Mouse (Mus musculus): ENCODE results near the gene Grb7. TPM values are rescaled to one million over a fixed set of nuclear protein-coding genes. Genes with fewer than 3 reads are reported as not detected.

Grb7 gene
- polyA plus RNA-seq, 1 experiment from 2014 or later = 66.9 TPM

DNA sequence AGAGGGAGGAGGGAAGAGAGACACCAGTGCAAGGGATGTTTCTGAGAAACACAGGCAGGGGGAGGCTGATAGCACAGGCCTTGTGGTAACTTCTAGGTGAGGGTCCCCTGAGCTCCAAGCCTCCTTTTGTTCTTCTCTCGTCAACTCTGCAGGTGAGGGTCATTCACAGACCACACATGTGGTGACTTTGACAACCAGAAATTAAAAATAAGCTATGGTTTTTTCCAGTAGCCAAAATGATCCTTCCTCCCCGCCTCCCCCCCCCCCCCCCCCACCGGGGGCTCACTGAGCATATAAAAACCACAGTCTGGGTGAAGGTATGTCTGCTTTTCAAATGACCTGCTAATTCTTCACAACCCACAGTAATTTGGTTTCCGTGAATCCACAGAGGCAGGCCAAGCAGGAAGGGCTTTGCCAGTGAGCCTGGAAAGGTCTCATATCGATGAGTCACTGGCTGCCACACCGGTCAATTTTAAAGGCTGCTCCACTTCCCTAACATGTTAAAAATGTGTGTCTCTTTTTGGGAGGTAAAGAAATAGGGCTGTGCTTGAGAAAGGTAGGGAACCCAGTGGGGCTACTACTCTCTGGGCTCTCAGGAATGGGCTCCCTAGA lies 15.0 kb downstream of the Grb7 start:
- 49% methylated on average over 6 of the region's 6 CpGs for WGBS
- Histone ChIP-seq H3K36me3 (ENCODE audit: insufficient read depth, low read length) (no peaks in the 10 kb centered on the region), H3K27ac (no peak overlapping the region), H3K4me3 (replicated peaks; ENCODE audit: low read depth, low read length) (no peak overlapping the region), H3K4me1 (replicated peaks; ENCODE audit: insufficient read depth, low read length) (no peaks in the 10 kb centered on the region), H3K9ac (ENCODE audit: low read depth, low read length) (no peak overlapping the region), H3K27me3 (ENCODE audit: insufficient read depth, low read length) (no peaks in the 10 kb centered on the region; the same call in 1 of the 2 replicates), H3K9me3 (replicated peaks; ENCODE audit: low read length) (no peaks in the 10 kb centered on the region), H3K4me2 (ENCODE audit: low read length) (no peak overlapping the region)
- ATAC-seq (replicated peaks; ENCODE audit: low FRiP score, low read depth) = no peak
- no peak for DNase-seq (ENCODE audit: low spot score)
- TF ChIP-seq CTCF (IDR thresholded peaks at IDR 0.05; ENCODE audit: low read depth) = no peak

DNA sequence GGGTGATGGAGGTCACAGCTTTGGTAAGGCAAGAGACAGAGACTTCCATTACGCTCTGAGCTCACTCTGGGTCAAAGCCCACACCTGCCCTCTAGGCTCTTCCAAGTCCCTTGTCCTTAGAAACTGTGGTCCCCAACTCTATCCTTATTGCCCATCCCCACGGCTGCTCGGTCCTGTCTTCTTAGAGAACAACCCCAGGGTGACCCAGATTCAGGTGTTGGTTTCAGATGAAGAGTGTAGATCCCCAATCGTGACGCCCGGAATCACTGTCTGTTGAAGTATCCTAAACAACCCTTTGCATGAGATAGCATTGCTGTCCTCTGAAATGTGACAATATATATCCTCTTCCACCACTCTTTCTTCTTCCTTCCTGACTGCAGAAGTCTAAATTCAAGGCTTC lies 16.1 kb downstream of the Grb7 start:
- H3K36me3 ChIP-seq (ENCODE audit: insufficient read depth, low read length) = no peaks in the 10 kb centered on the region
- no peaks in the 10 kb centered on the region; the same call in 1 of the 2 replicates for H3K27me3 ChIP-seq (ENCODE audit: insufficient read depth, low read length)
- no peak overlapping the region for H3K4me3 ChIP-seq (replicated peaks; ENCODE audit: low read depth, low read length)
- H3K4me2 ChIP-seq (ENCODE audit: low read length) = no peak overlapping the region
- H3K9ac ChIP-seq (ENCODE audit: low read depth, low read length) = no peak overlapping the region
- DNase-seq (ENCODE audit: low spot score) = no peak
- H3K4me1 ChIP-seq (replicated peaks; ENCODE audit: insufficient read depth, low read length) = no peaks in the 10 kb centered on the region
- H3K27ac ChIP-seq = no peak overlapping the region
- no peak for TF ChIP-seq CTCF (IDR thresholded peaks at IDR 0.05; ENCODE audit: low read depth)
- 91% methylated on average over 6 of the region's 6 CpGs for WGBS
- ATAC-seq (replicated peaks; ENCODE audit: low FRiP score, low read depth) = no peak
- no peaks in the 10 kb centered on the region for H3K9me3 ChIP-seq (replicated peaks; ENCODE audit: low read length)

DNA sequence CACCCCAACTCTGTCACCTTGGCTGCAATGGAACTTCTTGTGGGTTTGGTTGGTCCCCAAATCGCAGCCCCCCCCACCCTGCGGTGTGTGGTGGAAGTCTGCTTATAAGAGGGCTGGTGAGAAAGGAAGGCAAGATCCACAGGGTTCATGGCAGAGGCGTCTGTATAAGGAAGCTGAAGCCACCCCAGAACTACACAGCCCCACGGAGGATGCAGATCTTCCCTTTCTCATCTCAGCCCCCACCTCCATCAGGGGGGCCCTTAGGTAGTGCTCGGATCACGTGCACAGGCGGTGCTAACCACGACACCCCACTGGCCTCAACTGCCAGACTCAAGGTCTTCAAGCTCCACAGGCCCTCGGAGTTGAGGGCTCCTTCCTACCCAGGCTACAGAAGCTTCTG lies 17.7 kb downstream of the Grb7 start:
- Histone ChIP-seq H3K4me1 (replicated peaks; ENCODE audit: insufficient read depth, low read length) (no peaks in the 10 kb centered on the region), H3K4me2 (ENCODE audit: low read length) (no peak overlapping the region)

DNA sequence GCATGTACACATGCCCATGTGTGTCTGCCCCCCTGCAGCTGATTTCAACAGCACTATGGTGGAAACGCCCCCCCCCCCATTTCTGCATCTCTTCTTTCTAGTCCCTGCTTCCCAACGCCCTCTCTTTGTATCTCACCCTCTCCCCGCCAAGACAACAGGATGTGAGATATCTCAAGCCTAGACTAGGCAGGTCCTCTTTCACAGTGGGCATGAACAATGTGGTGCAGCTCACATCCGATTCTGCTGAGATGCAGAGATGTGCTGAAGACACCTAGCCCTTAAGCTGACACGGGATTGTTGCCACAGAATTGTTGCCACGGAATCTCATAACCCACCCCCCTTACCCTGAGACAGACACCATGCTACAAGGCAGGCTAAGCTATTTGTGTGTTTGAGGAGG lies 18.3 kb downstream of the Grb7 start:
- H3K4me3 ChIP-seq (replicated peaks; ENCODE audit: low read depth, low read length) = no peak overlapping the region
- no peak for ATAC-seq (replicated peaks; ENCODE audit: low FRiP score, low read depth)
- 77% methylated on average over 6 of the region's 6 CpGs for WGBS
- H3K27me3 ChIP-seq (ENCODE audit: insufficient read depth, low read length) = no peaks in the 10 kb centered on the region
- H3K4me2 ChIP-seq (ENCODE audit: low read length) = no peak overlapping the region
- no peak overlapping the region for H3K27ac ChIP-seq
- TF ChIP-seq CTCF (IDR thresholded peaks at IDR 0.05; ENCODE audit: low read depth) = no peak
- DNase-seq (ENCODE audit: low spot score) = no peak
- no peaks in the 10 kb centered on the region for H3K36me3 ChIP-seq (ENCODE audit: insufficient read depth, low read length)
- H3K9ac ChIP-seq (ENCODE audit: low read depth, low read length) = no peak overlapping the region
- no peaks in the 10 kb centered on the region for H3K4me1 ChIP-seq (replicated peaks; ENCODE audit: insufficient read depth, low read length)
- H3K9me3 ChIP-seq (replicated peaks; ENCODE audit: low read length) = no peaks in the 10 kb centered on the region

More for the DNA sequence above, 17.7 kb downstream of the Grb7 start:
- no peak for DNase-seq (ENCODE audit: low spot score)
- no peak overlapping the region for H3K4me3 ChIP-seq (replicated peaks; ENCODE audit: low read depth, low read length)
- H3K9me3 ChIP-seq (replicated peaks; ENCODE audit: low read length) = no peaks in the 10 kb centered on the region
- no peak overlapping the region for H3K27ac ChIP-seq
- H3K36me3 ChIP-seq (ENCODE audit: insufficient read depth, low read length) = no peaks in the 10 kb centered on the region
- H3K27me3 ChIP-seq (ENCODE audit: insufficient read depth, low read length) = no peaks in the 10 kb centered on the region
- ATAC-seq (replicated peaks; ENCODE audit: low FRiP score, low read depth) = no peak
- 91% methylated on average over 9 of the region's 9 CpGs for WGBS
- no peak for TF ChIP-seq CTCF (IDR thresholded peaks at IDR 0.05; ENCODE audit: low read depth)
- H3K9ac ChIP-seq (ENCODE audit: low read depth, low read length) = no peak overlapping the region

DNA sequence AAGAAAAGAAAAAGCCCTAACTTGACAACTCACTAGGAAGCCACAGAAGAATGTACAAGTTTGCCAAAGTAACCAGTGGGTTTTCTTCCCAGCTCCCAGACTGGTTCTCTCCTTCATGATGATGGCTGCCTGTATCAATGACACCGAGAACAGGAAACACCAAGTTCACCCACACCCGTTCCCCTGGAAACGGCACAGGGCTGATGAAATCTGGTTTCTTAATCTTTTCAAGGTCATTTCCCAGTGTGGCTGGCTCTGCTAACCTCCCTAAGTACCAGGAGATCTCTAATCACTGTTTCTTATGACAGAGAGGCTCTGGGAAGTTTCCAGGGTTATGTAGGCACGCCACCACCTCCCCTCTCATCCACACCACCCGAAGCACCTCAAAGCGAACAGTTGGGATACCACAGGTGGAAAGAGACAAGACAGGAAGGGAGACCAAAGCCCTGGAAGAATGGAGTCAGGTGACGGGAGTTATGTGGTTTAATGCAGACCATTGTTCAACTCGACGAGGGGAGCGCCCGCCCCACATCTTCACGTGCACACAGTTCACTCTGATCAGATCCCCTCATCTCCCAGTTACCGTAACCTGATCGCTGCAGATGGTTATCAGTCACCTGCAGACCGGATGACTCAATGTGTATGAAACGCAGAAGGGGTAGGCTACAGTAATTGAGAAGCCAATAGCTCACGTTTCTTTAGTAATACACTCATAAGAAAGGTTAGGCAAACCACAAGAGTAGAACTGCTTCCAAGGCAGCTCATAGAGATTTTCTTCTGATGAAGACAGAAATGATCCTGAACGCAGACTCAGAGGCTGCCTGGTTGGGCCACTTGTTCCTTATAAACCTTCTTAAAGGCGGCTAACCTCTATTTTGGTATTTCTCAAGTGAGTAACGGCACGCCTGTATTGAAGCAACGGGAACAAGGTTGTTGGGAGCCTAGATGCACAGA lies 23.8 kb downstream of the Grb7 start:
- no peak; the same call in 1 of the 2 replicates for ATAC-seq (replicated peaks; ENCODE audit: low FRiP score, low read depth)
- no peak overlapping the region for H3K9ac ChIP-seq (ENCODE audit: low read depth, low read length)

DNA sequence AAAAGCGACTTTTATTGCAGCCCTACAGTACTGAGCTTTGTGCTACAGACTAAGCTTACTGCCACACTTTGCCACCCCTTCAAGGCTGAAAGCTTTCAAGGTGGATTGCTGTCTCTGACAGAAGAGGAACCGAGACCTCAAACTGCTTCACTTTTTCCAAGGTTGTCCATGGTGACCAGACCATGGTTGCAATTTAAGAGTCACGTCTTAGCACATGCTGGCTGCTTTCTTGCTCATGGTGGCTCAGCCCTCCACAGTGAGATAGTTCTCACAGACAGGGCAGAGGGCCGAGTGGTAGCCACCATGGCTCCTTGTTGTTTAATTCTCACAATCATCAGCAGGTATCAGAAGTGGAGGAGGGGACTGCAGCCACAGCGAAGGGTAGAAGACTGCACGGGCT lies 24.6 kb downstream of the Grb7 start:
- Histone ChIP-seq H3K27ac (no peak overlapping the region; the same call in 1 of the 2 replicates), H3K27me3 (ENCODE audit: insufficient read depth, low read length) (no peaks in the 10 kb centered on the region), H3K4me2 (ENCODE audit: low read length) (no peak overlapping the region), H3K4me3 (replicated peaks; ENCODE audit: low read depth, low read length) (no peak overlapping the region), H3K36me3 (ENCODE audit: insufficient read depth, low read length) (no peaks in the 10 kb centered on the region), H3K4me1 (replicated peaks; ENCODE audit: insufficient read depth, low read length) (no peaks in the 10 kb centered on the region), H3K9ac (ENCODE audit: low read depth, low read length) (no peak overlapping the region), H3K9me3 (replicated peaks; ENCODE audit: low read length) (no peaks in the 10 kb centered on the region)
- DNase-seq (ENCODE audit: low spot score) (no peak), ATAC-seq (replicated peaks; ENCODE audit: low FRiP score, low read depth) (no peak)
- WGBS = 71% methylated on average over 6 of the region's 6 CpGs
- TF ChIP-seq CTCF (IDR thresholded peaks at IDR 0.05; ENCODE audit: low read depth) = no peak

More for the DNA sequence above, 23.8 kb downstream of the Grb7 start:
- 49% methylated on average over 22 of the region's 22 CpGs for WGBS
- H3K9me3 ChIP-seq (replicated peaks; ENCODE audit: low read length) = no peaks in the 10 kb centered on the region
- no peak overlapping the region for H3K4me2 ChIP-seq (ENCODE audit: low read length)
- TF ChIP-seq CTCF (IDR thresholded peaks at IDR 0.05; ENCODE audit: low read depth) = no peak
- H3K4me1 ChIP-seq (replicated peaks; ENCODE audit: insufficient read depth, low read length) = no peaks in the 10 kb centered on the region
- peak overlapping the region; percentile 47; the same call in 1 of the 2 replicates for H3K27ac ChIP-seq
- H3K27me3 ChIP-seq (ENCODE audit: insufficient read depth, low read length) = no peaks in the 10 kb centered on the region
- no peak for DNase-seq (ENCODE audit: low spot score)
- no peak overlapping the region for H3K4me3 ChIP-seq (replicated peaks; ENCODE audit: low read depth, low read length)
- no peaks in the 10 kb centered on the region for H3K36me3 ChIP-seq (ENCODE audit: insufficient read depth, low read length)

Measured in kidney, postnatal 0 days (tissue).